Mouse (Mus musculus): ENCODE measurements around the gene Nlrp1a. TPM values are rescaled to one million over a fixed set of nuclear protein-coding genes. Genes with fewer than 3 reads are reported as not detected.
A peak's percentile ranks its signal among the peaks of the same experiment; 100 is the strongest.

Nlrp1a gene
- 1 to 10 TPM; 1.4 to 1.9 TPM for total RNA-seq (2021)
- polyA plus RNA-seq (2012; rRNA removed), result not detected in 2 replicates
- long read RNA-seq, partial matches to known transcripts, result 1 of 2 reads
- long read RNA-seq, other reads (novel, unspliced or antisense), result 1 of 2 reads

DNA sequence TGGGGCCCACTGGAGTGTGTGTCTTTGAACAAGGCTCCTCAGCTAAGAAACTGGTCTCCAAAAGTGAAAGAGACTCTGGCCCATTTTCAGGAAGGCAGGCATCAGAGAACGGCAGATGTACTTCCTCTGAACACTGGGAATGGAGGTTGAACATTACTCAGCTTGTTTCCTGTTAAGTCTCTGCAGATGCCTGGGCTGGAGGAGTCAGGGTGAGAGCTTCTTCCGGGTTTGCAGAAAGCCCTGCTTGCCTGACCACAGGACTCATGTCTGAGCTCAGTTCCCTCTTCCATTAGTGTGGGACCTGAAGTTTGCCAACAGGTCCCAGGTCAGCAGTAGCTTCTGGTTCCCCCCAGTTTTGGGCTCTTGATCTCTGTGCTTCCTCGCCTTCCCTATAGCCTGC, at the start of gene Nlrp1a:
Gene Nlrp1a (minus strand): TSS at position 44 of the 400 bp plus-strand sequence.
- DNase-seq, result peak; percentile 9

DNA sequence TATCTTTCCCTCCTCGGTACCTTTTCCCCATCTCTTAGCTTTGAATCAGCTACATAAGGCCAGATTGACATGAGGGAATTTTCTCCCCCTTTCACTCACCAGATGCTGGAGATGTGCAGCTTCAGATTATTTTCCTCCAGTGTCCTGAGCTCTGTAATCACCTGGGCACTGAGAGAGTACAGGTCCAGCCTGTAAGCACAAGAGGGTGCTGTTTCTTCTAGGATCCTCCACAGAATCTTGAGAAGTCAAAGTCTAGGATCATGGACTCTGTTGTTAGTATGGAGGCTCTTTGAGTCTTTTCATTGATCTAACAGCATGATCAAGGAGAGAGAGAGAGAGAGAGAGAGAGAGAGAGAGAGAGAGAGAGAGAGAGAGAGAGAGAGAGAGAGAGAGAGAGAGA, 25.1 kb upstream of the Nlrp1a start:
- no peak for DNase-seq

DNA sequence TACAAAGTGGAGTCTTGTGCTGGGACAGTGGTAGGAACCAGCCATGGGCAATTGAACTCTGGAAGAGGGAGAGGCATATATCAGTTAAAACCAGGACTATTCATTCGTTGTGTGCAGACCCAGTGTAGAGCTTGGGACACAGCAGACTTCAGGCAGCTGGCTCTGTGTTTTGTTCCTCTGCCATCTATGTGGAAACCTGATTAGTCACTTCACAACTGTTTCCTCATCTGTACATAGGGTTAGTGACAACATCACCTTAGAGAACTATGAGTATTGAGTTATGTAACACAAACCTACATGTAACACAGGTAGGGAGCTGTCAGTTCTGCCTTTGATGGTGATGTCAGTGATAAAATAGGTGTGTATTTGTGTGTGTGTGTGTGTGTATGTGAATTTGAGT, 19.6 kb upstream of the Nlrp1a start:
- no peak for DNase-seq

DNA sequence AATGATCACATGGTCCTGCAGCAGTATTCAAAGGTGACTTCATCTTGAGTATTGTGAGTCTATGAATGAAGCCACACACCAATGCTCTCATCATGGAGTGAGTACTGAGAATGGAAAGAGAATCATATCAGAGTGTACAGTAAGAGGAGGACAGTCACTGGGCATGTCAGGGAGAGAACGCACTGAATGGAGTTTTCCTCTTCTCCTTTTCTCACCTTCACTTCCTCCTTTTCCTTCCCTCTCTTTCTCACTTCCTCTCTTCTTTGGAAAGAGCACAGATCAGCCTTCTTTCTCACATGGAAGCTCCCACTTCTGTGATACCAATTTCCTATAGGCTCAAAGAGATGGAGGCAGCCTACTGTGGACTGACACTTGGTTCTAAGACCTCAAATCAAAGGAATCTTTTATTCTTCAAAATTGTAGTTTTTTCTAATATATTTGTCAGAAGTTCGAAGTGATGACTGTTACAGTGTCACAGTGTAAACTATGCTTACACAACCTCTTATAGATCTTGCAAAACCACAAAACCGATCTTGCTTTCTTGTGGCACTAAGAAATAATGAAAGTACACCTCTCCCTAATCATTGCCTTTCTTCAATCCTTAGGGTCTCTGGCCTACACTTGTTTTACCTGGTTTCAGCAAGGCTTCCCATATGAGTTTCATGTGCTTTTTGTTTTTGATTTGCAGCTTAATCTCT, 15.1 kb upstream of the Nlrp1a start:
- no peak for DNase-seq

DNA sequence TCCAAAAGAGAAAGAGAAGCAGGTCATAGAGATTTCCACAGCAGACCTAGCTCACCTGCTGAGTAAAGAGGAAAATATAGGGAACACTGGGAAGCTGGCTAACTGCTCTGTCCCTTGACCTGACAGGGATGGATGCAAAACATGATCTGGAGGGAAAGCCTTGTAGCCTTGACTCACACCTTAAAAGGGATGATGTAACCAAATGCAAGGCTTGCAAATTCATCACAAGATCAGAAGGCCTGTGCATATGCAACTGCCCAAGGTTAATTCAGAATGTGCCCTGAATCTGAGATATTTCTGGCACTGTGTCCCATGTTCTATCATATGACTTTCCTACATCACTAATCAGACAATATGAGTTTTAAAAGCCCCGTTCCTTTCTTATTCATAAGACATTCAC, 10.8 kb upstream of the Nlrp1a start:
- DNase-seq, result no peak

DNA sequence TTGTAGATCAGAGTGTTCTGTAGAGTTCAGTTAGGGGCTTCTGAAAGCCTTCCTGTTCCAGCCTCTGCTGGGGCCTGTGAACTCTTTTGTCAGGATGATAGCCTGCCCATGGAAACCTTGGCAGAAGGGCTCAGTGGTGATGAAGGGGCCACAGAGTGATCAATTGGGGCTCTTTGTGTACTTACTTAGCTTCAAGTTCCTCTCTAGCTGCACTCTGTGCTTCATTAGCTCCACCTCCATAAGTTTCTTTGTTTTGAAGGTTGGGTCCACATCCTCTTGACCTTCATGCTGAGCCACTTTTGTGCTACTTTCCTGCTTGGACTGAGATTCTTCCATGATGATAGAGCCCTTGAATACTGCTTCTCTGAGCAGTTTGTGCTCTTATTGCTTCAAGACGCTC, 2.5 kb downstream of the Nlrp1a start:
- no peak for DNase-seq

DNA sequence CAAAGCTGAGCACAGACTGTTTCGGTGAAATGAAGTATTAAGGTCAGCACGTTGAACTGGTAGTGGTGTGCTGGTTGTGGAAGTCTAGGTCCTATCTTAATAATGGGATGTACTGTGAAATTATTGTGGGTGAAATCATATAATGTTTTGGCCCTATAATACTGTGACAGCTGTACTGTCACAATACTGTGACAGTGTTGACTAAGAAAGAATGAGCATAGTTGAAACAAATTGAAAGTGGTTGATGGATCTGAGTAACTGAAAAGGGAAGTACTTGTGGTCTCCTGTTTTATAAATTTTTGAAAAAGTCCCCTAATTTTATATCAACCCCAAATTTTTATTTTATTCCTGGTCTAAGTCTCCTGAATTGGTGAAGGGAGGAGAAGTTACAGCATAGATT, 37.4 kb downstream of the Nlrp1a start:
- DNase-seq, result no peak

DNA sequence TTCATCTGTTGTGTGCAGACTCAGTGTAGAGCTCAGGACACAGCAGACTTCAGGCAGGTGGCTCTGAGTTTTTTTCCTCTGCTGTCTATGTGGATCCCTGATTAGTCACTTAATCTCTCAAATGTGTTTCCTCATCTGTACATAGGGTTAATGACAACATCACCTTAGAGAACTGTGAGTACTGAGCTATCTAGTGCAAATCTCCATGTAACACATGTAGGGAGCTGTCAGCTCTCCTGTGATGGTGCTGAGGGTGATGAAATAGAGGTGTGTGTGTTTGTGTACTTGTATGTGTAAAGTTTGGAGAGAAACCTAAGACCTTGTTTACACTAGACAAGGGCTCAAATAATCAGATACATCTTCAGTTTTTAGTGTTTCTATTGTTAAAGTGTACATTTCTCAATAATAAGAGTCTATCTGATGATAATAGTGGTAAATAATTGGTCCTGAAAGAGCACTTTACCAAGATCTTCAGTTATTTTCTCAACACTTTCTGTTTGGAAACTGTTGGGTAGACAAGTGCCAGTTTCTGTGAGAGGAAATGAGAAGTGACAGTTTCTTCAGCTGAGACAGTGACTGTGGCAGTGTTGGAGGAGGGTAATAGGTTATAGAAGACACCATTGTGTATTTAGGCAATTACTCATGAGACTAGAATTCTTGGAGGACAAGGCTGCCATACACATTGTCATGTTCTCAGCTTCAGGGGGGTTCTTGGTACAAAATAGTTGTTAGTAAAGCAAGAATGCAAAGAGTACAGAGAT, 38.1 kb downstream of the Nlrp1a start:
- DNase-seq, result no peak

DNA sequence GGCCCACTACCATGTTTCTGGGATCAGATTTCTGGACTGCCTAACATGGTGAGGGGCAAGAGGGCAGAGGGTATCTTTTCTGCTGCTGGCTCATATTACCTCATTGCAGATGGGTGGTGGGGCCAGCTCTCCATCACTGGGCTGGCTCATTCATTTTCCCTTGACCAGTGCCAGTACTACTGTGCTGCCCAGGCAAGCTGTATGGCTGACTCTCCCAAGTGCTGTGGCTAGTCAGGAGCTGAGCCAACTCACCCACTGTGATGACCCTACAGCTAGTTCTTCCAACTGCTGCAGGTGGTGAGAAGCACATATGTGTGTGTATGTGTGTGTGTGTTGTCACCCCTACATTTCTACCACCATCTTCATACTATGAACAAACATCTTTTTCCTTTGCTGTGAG, 40.6 kb downstream of the Nlrp1a start:
- DNase-seq, result no peak

DNA sequence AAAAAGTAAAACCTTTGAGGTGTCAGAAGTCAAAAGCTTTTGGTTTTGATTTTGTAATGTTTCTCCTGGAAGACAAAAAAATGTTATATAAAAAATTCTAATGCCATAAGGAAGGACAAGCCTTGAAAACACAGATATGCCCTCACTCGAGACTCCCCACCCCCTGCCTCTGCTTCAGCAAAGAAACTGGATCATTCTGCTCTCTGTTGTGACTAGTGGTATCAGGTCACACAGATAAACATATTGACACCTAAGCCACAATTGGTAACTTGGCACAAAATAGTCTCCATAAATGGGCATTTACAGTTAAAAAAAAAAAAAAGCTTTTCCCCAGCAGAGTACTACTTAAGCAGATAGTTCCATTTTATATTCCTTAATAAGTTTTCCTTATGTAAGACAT, 68.2 kb downstream of the Nlrp1a start:
- no peak for DNase-seq

DNA sequence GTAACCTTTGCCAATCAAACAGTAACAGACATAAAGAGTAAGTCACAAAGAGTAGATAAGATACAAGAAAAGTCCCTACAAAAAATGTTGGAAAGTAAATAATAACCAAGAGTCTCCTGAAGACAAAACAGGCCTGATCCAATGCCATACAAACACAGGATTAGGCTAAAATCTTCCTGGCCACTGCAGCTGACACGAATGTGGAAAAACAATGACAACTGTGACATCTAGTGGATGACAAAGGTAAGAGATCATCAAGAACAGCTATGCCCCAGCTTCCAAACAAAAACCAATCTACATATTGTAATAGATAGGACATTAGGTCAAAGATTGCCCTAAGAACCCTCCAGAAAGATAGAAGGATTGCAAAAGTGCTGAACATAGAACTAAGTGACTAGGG, 92.0 kb downstream of the Nlrp1a start:
- DNase-seq, result peak; percentile 11

Other genes starting within 250 kb of the Nlrp1a start
- 10 to 100 TPM; 47.7 to 51.7 TPM for gene Nup88, start 174.7 kb downstream of the Nlrp1a start, total RNA-seq (2021)
- 15.3 and 19.2 TPM in 2 replicates for gene Nup88, start 174.7 kb downstream of the Nlrp1a start, polyA plus RNA-seq (2012; rRNA removed)
- 10 to 100 TPM; 20.2 to 25.2 TPM for gene Rpain, start 174.5 kb downstream of the Nlrp1a start, total RNA-seq (2021)
- gene Rpain, start 174.5 kb downstream of the Nlrp1a start, polyA plus RNA-seq (2012; rRNA removed), result 10.2 and 15.9 TPM in 2 replicates
- gene C1qbp, start 161.7 kb downstream of the Nlrp1a start, total RNA-seq (2021), result 100 to 1,000 TPM; 209 to 250 TPM
- gene C1qbp, start 161.7 kb downstream of the Nlrp1a start, polyA plus RNA-seq (2012; rRNA removed), result 901 and 1,116 TPM in 2 replicates
- 10 to 100 TPM; 20.4 to 35.6 TPM for gene Dhx33, start 140.3 kb downstream of the Nlrp1a start, total RNA-seq (2021)
- 28.0 and 46.2 TPM in 2 replicates for gene Dhx33, start 140.3 kb downstream of the Nlrp1a start, polyA plus RNA-seq (2012; rRNA removed)
- 10 to 100 TPM; 16.8 to 22.5 TPM for gene Mis12, start 125.1 kb downstream of the Nlrp1a start, total RNA-seq (2021)
- gene Mis12, start 125.1 kb downstream of the Nlrp1a start, polyA plus RNA-seq (2012; rRNA removed), result 0.71 and 1.2 TPM in 2 replicates
- gene Derl2, start 124.9 kb downstream of the Nlrp1a start, total RNA-seq (2021), result 10 to 100 TPM; 81.4 to 86.1 TPM
- gene Derl2, start 124.9 kb downstream of the Nlrp1a start, polyA plus RNA-seq (2012; rRNA removed), result 8.4 and 9.1 TPM in 2 replicates
- gene 6330403K07Rik, start 111.2 kb downstream of the Nlrp1a start, total RNA-seq (2021), result 10 to 100 TPM in 1 of 2 experiments, 1 to 10 TPM in 1; 7.8 to 13.8 TPM
- gene 6330403K07Rik, start 111.2 kb downstream of the Nlrp1a start, polyA plus RNA-seq (2012; rRNA removed), result 7.4 and 9.2 TPM in 2 replicates
- gene Nlrp1b, start 86.0 kb upstream of the Nlrp1a start, total RNA-seq (2021), result under 1 TPM; 0.40 to 0.45 TPM
- gene Nlrp1b, start 86.0 kb upstream of the Nlrp1a start, polyA plus RNA-seq (2012; rRNA removed), result 0.10 and 0.11 TPM in 2 replicates

All from adrenal gland, adult 2 months (tissue).